Mouse (Mus musculus): ENCODE measurements around the gene Slc45a2.

Gene Slc45a2

DNA sequence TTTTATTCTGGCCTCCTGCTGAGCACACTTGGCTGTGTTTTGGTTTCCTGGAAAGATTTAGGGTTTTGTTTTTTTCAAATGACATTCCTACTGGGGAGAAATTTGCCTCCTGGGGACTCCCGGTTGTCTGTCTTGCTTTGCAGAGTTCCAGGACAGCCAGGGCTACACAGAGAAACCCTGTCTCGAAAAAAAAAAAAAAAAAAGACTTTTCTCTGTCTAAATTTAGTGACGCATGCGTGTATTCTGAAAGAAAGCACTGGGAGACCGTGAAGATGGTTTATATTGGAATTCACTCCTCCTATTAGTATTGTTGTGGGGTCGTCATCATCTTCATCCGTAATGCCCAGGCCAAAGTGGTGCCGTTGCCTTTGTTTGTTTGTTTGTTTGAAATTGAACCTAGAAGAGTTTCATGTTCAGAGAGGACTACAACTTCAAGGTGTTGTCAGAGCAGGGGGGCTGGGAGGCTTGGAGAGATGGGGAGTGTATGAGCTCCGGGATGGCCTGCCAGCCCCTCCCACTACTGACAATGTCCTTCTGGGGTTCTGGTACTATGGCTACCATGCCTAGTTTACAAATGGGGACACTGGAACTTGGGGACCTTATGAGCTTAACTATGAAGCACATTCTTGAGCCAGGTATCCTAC, 65.1 kb downstream of the Slc45a2 start:
- peak; percentile 27 for DNase-seq (ENCODE audit: extremely low spot score, low spot score)

- peak; percentile 29 for DNase-seq (ENCODE audit: extremely low spot score, low spot score)
These were observed 65.8 kb downstream of the Slc45a2 start for GRCm38 (mm10) chr15:11066299-11066698.

GRCm38 (mm10) chr15:11067891-11068290, 67.4 kb downstream of the Slc45a2 start:
- no peak for DNase-seq (ENCODE audit: extremely low spot score, low spot score)

GRCm38 (mm10) chr15:11075726-11076361, 75.3 kb downstream of the Slc45a2 start:
- DNase-seq (ENCODE audit: extremely low spot score, low spot score): no peak
